Mouse (Mus musculus) ES-Bruce4 (cell line): ENCODE measurements around the gene Unc119.

Experiments used
- CTCF ChIP-seq: IDR thresholded peaks from one replicate; pipeline ENCODE4 v1.8.1; 2011; ENCODE audit warnings: low read depth, low read length
- EP300 ChIP-seq: IDR thresholded peaks from 2 replicates; pipeline ENCODE4 v1.6.1; 2011; ENCODE audit warnings: low read depth, low read length; ENCODE audit not compliant: insufficient read depth
- POLR2A ChIP-seq: IDR thresholded peaks from one replicate; pipeline ENCODE4 v1.8.1; 2011; ENCODE audit warnings: low read length; ENCODE audit not compliant: insufficient read depth

DNA sequence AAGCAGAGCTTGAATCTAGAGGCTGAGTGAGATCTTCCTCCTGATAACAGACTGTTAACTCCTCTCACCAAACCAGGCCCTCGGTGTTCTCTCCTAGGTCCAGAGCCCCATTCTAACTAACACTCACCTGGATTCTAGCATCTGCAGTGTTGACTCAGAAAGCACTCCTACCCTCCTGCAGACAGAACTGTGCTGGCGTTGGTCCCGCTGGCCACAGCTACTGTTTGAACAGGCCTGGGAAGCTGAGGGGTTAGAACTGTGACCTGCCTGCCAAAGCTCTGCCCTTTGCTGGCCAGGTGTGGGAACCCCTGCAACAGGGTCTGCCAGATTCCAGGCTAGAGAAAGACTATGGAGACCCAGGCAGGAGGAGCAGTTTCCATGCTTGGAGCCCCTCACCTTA is 49.4 kb downstream of the Unc119 start:
- TF ChIP-seq EP300 (no peak), CTCF (no peak), POLR2A (no peak)
